Mouse (Mus musculus): ENCODE data around the gene 4930407I10Rik.

4930407I10Rik gene

DNA sequence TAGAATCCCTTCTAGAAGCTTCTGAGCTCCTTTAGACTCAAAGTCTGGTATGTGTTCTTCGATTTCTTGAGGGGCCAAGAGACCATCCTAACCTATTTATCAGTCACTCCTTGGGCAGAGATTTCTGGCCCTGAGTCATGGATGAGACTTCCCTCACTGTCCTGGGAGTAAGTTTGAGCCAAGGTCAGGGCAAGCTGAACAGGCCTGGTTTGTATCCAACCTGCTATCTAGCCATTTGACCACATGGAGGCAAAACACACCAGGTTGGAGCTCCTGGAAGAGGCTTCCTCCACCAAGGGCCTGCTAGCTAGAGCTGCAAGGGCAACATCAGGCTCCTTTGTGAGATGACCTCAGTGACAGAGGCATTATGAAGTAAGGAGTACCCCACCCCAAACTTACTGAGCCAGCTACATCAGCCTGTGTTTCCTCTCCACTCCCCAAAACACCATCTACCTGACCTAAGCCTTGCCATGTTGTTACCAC, at the start of gene 4930407I10Rik:
TSS of gene 4930407I10Rik (plus strand) at position 433 of the 483 bp plus-strand sequence.
- CTCF ChIA-PET = no interaction called here

DNA sequence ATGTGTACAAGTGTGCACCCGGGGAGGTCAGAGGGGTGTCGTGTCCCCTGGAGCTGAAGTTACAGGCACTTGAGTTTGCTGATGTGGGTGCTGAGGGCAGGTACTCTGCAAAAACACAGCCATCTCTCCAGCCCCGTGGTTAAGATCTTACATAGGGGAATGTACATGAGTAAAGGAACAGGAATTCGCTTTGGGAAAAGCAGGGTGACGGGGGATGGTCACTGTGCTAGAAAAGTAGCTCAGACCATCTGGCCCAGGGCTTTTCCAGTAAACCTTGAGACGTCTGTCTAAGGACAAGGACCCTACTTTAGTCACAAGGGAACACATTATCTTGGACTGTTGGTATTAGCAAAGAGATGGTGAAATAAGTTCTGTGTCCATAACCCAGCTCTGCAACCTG, 47.0 kb upstream of the 4930407I10Rik start:
- CTCF ChIA-PET = no interaction called here

DNA sequence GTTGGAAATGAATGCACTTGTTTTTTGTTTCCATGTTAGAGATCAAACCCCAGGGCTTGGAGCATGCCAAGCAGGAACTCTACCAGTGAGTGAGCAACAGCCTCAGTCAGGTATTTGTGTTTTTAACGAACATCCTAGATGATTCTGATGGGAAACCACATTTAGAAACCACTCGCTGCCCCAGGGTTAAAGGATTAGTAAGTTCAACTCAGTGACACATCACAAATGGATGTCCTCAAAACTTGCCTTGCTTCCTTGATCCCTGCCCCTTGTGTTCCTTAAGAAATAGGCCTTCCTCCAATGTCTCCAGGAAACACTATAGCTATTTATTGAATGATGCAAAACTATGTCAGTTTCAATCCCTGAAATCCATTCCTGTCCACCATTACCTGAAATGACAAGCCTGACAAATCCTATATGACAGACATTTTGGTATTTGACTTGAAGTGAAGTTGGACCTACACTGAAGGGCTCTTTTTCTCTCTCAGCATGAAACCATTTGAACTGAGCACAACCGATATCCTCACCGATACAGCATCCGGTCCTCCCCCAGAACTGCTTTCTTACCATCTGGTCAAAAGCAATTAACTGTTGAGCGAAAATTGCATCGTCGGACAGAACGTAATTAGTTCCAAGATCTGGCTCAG, 44.1 kb upstream of the 4930407I10Rik start:
- CTCF ChIA-PET = interaction anchor here (0.6 kb wide), 1 partner anchor 33 kb away, joined by 6 read pairs; no protein-coding TSS in a partner anchor

DNA sequence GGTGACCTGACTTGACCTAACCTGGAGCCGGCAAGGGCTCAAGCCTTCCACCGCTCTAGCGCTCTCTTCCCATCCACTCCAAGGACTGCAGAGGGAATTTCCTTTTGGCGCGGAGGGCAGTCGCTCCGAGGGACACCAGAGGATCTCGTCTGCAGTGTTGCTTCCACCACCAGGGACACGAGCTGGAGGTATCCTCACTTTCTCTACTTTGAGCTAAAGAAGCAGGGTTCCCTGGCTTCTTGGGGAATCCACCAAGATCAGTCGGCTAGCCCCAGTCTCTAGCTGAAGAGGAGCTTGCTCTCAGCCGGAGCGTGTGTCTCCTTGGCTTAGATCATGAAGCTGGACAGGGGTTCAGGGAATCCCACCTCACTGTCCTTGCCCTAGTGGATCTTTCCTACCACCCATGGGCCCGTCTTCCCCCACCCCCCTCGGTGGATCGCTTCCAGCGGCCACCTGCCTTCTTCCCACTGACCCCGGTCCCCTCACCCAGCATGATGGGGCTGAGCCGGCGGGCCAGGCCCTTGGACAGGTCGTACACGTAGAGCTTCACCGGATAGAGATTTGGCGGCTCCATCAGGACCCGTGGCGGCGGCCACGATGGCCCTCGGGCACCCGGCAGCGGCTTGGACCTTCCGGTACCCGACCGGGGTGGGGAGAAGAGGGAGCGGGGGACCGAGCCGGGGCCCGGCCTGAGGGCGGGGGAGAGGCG, 43.4 kb upstream of the 4930407I10Rik start:
- CTCF ChIA-PET = no interaction called here

DNA sequence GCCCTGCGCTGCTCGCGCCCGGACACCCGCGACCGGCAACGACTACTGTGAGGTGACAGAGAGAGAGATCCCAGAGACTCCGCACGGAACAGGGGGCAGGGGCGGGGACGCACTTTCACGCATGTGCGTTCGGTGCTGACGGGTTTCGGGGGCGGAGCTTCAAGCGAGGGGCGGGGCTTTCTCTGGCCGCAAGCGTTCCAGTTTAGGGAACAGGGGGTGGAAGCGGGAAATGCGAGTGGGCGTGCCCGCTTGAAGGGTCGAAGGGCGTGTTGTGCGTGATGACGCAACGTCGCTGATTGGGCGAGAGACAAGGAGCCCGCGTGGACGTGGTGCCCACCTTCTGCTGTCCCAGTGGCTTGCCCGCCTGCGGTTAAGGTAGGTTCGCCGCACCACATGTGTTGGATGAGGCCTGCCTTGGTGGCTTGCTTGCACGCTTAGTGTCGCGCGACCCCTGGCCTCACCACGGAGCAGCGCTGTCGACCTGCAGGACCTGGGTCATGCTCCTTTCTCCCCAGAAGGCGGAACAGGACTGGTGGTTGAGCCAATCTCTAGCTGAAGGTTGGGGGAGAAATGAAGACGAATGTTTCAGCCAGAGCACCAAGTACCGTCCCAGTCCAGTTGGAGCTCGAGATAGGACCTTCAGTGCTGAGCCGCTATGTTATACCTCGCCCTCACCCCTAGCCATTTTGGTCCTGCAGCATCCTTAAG, 42.7 kb upstream of the 4930407I10Rik start:
- CTCF ChIA-PET = interaction anchor here (0.6 kb wide), 1 partner anchor 24 kb away, joined by 5 read pairs; no protein-coding TSS in a partner anchor

DNA sequence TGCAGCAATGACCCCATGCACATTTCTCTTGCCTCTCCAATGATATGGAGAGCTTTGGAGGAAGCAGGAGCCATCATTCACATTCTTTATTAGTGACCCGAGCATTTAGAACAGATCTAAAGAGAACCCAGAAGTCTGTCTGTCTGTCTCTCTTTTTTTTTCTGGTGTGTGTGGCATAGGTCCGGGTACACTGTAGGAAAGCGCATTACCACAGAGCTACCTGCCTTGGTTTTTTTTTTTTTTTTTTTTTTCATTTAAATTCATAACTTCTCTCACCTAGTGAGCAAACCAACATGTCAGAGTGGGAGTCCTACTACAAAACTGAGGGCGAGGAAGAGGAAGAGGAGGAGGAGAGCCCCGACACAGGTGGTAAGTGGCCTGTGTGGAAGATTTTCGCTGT, 42.1 kb upstream of the 4930407I10Rik start:
- CTCF ChIA-PET = interaction anchor here (0.6 kb wide), 1 partner anchor 23 kb away, joined by 5 read pairs; no protein-coding TSS in a partner anchor

DNA sequence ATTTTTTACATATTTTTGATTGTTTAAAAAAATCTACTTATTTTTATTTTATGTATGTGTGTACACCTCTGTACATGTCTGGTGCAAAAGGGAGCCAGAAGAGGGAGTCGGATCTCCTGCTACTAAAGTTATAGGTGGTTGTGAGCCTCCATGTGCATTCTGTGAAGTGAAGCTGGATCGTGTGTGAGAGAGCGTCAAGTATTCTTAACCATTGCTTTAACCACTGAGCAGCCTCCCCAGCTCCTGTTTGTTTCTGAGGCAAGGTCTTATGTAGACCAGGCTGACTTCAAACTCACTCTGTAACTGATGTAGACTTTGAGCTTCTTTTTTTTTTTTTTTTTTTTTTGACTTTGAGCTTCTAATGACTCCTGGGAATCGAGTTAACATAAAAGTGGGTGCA, 41.5 kb upstream of the 4930407I10Rik start:
- CTCF ChIA-PET = interaction anchor here (0.6 kb wide), 2 partner anchors 187 to 217 kb away, joined by 3 to 4 read pairs; no protein-coding TSS in a partner anchor

DNA sequence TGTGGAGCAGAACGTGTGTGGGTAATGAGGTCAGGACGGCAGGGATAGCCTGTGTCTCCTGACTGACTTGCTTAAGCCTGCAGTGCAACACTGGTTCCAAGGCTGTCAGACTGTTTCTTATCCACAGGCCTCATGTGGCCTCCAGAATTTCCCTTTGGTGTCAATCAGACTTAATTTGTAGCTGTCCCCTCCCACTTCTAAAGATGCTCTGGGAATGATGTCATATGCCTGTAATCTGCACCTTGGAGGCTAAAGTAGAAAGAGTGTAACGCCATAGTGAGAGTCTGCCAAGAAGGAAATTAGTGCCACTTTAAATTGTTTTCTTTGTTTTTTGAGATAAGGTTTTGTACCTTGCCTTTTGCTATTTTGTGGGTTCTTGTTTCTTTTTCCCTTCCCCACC, 39.7 kb upstream of the 4930407I10Rik start:
- CTCF ChIA-PET = no interaction called here

DNA sequence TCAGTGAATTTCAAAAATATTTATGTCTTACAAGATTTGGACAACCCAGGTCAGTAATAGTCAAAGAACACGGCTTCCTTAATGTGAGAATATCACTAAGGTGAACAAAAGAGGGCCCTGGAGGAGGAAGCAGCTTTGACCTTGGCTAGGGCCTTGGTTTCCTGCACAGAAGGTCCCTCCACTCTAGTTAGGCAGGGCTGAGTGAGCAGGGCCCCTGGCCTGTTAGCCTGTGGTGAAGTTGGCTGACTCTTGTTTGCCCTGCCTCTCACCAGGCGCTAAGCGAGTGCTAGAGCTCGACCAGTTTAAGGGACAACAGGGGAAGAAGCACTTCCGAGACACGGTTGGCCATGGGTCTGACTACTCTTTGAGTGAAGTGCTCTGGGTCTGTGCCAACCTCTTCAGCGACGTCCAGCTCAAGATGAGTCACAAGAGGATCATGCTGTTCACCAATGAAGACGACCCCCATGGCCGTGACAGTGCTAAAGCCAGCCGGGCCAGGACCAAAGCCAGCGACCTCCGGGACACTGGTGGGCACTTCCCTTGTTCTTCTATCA, 36.3 kb upstream of the 4930407I10Rik start:
- CTCF ChIA-PET = interaction anchor here (0.7 kb wide), 1 partner anchor 71 kb away, joined by 3 read pairs; no protein-coding TSS in a partner anchor

DNA sequence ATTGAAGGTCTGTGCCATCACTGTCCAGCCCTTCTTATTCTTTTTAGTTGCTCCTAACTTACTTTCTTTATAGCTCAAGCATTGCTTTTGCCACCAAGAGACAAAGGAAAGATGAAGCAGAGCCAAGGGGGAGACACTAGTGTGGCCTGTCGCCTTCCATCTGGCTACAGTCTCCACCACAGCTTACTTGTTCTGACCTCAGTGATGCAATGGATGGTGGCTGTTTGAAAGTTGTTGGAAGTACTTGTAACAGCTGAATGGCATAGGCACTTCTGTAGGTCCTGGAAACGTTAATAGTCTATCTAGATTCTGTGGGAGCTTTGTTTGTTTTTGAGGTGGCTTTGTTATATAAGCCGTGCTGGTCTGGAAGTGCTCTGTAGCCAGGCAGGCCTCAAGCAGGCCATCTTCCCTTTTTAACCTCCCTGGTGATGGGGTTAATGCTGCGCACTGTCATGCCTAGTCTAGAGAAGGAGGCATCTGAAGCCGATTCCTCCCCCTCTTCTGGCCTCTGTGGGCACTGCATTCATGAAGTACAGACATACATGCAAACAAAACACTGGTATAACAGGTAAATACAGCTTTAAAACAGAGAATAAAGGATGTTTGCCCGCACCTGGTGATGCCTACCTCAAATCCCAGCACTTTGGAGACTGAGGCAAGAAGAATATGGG, 34.9 kb upstream of the 4930407I10Rik start:
- CTCF ChIA-PET = interaction anchor here (0.5 kb wide), 1 partner anchor 63 kb away, joined by 3 read pairs; no protein-coding TSS in a partner anchor

DNA sequence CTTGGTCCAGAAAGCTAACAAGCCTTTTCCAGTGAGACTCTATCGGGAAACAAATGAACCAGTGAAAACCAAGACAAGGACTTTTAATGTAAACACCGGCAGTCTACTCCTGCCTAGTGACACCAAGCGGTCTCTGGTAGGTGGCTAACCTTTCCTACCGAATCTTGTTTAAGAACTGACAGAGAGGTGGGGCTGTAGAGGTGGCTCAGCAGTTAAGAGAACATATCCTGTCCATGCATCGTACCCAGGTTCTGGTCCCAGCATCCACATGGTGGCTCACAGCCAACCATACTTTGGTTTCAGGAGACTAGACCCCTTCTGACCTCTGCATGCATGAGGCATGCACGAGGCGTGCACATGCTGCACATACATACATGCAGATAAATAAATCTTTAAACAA, 31.7 kb upstream of the 4930407I10Rik start:
- CTCF ChIA-PET = interaction anchor here (0.7 kb wide), 1 partner anchor 1141 kb away, joined by 4 read pairs; no protein-coding TSS in a partner anchor

DNA sequence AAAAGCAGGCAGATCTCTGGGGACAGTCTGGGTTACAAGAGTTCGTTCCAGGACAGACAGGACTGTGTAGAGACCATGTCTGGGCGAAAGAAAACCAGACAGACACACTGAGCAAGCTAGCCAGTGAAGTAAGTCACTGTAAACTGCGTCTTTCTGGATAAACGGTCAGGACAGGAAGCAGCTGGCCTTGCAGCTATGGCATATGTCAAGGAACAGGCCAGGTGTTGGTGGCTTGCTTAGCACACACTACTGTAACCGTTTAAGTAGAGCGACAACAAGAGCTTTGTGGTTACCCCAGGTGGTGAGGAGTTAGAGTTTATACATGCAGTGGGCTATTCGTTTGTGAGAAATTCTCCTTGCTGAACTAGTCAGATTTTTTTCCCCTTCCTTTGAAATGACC, 31.2 kb upstream of the 4930407I10Rik start:
- CTCF ChIA-PET = interaction anchor here (0.7 kb wide), 1 partner anchor 1141 kb away, joined by 4 read pairs; no protein-coding TSS in a partner anchor

DNA sequence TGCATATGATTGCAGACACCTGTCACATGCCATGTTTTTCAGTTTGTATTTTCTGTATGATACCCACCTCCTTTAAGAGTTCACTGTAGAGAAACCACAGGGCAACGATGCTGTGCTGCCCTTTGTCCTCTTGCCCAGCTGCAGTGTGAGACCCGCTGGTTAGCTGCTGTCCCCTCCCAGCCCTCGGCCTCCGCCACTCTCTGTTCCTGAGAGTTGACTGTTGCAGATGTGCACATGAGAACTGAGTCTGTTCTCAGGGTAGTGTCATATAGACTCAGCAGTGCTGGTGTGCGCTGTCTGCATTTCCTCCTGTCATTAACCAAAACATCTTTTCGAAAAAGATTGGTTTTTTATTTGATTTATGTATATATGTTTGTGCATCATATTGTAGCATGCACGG, 26.6 kb upstream of the 4930407I10Rik start:
- CTCF ChIA-PET = interaction anchor here (0.6 kb wide), 2 partner anchors 75 to 386 kb away, joined by 3 to 4 read pairs; no protein-coding TSS in a partner anchor

DNA sequence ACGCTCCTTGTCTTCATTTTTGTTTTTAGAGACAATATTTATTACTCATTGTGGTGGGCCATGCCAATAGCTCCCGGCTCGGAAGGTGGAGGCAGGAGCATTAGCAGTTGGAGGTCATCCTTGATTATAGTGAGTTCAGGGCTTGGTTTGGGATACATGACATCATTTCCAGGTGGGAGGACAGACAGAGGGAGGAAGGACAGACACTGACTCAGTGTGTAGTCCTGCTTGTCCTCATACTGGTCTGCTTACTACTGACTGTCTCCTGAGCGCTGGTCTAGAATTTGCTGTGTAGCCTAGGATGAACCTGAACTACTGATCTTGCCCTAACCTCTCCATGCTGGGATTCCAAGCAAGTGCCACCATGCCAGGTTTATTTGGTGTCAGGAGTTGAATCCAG, 25.2 kb upstream of the 4930407I10Rik start, which contains the start of gene Desi1:
TSS of gene Desi1 (minus strand) at position 101 of the 400 bp plus-strand sequence.
- CTCF ChIA-PET = no interaction called here

DNA sequence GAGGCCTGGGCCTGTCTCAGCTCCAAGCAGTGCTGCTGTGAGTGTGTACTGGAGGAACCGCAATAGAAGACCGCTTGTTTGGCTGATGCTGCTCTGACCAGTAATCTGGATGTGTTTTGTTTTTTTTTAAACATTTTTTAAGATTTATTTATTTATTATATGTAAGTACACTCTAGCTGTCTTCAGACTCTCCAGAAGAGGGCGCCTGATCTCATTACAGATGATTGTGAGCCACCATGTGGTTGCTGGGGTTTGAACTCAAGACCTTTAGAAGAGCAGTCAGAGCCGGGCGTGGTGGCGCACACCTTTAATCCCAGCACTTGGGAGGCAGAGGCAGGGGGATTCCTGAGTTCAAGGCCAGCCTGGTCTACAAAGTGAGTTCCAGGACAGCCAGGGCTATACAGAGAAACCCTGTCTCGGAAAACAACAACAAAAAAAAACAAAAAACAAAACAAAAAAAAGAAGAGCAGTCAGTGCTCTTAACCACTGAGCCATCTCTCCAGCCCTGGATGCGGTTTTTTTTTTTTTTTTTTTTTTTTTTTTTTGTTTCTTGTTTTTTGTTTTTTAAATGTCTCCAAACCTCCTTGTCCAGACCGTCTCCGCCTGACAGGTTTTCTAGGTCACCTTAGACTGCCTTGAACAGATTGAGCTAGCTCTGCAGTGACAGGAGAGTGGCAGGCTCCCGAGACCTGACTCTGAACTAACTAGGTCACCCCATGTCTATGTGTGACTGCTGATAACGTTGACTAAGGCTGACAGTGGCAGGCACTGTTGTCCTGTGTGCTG, 22.9 kb upstream of the 4930407I10Rik start:
- CTCF ChIA-PET = no interaction called here

DNA sequence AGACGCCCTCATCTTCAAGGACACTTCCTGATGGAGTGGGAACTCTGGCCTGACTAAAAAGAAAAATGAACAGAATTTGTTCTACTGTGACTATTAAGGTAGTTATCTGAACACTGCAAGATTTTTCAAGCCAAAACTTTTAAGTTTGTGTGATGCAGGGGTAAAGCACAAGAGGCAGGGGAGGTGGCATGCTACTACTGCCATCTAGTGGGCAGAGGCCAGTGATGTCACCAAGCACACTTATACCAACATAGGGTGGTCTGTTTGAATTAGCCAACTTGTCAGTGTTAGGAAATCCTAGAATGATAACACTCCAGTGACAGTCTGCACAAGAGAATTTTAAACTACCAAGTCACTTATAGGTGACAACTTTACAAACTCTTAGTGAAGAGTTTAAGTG, 18.3 kb upstream of the 4930407I10Rik start:
- CTCF ChIA-PET = no interaction called here

DNA sequence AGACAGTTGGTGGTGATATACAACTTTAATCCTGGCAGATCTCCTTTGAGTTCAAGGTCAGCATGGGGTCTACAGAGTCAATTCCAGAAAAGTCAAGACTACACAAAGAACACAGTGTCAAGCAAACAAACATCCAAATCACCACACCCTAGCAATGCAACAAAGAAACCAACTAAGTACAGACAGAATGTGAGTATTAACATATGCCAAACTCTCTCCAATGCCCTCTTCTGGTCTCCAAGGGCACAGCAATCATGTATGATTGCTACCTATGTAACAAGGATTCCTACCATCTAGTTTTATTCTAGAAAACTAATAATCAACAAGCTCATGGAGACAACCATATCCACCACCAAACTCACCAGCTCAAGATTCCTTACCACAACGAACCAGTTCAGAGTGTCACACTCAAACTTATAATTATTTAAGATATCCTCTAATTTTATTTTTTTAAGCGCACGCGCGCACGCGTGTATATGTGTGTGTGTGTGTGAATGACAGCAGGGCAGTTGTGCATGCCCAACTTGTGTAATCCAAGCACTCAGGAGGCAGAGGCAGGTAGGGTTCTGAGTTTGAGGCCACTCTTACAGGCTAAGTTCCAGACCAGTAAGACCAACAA, 14.7 kb upstream of the 4930407I10Rik start:
- CTCF ChIA-PET = interaction anchor here (0.6 kb wide), 1 partner anchor 189 kb away, joined by 7 read pairs; no protein-coding TSS in a partner anchor

DNA sequence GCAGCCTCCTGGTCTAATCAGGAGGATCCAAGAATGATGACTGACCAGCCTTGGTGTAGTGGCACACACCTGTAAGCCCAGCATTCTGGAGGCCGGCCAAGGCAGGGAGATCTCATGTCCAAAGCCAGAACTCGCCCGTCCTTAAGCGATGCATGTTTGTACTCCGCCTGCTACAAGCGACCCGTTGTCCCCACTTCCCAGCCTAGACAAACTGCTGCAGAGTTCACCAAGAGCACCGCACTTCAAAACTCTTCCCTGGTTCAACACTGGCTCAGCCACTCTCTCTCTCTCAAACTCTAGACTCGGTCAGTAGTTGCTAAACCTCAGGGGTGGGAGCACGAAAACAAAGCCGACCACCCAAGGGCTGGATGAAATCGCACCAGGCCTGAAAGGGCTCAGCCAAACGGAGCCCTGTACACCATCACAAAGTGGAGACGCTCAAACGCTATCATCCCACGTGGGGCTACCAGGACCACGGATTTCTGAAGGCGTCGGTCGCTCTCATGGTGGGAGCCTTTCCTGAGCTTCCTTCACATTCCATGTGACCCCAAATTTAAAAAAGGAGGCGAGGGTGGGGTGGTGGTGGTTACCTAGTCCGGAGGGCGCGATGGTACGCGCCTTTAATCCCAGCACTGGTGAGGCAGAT, 12.6 kb upstream of the 4930407I10Rik start:
- CTCF ChIA-PET = no interaction called here

Data from spleen, embryonic (tissue).